Mouse (Mus musculus): Measurements from ENCODE around the gene Gm35315. TPM values are rescaled to one million over a fixed set of nuclear protein-coding genes. Genes with fewer than 3 reads are reported as not detected.

Gene Gm35315
- polyA plus RNA-seq, 1 experiment from 2014 or later = 1.0 TPM

DNA sequence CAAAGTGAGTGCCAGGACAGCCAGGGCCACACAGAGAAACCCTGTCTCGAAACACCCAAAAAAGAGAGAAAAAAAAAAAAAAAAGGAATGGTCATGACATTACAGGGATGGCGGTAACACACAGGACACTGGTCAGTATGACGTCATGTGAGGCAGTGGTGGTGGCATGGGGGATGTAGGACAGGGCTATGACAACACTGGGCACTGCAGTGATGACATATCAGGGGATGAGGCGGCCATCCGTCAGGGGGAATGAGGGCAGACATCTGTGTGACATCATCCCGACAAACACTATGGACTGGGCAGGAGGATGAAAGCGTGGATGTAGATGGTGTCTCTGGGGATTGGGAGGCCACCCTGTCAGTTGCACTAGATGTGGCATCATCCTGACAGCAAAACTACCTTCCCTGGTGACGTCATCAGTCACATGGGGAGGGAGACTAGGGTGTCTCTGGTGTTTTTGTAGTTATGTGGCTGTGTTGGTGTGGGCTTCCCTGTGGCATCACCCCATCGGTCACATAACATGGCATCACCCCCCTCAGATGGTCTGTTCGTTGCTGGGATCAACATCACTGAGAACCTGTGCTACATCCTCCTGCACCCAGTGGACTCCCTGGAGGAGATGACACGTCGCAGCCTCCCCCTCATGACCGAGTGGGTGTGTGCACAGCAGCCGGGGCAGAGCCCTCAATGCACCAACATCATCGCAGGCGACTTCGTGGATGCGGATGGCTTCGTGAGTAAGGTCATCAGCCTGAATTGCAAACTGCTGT, 8.8 kb upstream of the Gm35315 start:
- WGBS = 94% methylated on average over 19 of the region's 19 CpGs
- Histone ChIP-seq H3K4me3 (ENCODE audit: low read depth, low read length) (no peak overlapping the region), H3K9me3 (replicated peaks; ENCODE audit: control insufficient read depth, low read length, poor library complexity, severe bottlenecking) (no peaks in the 10 kb centered on the region), H3K27me3 (ENCODE audit: control insufficient read depth, insufficient read depth, low read depth, low read length) (no peaks in the 10 kb centered on the region), H3K27ac (ENCODE audit: low read length) (no peak overlapping the region), H3K4me1 (ENCODE audit: control insufficient read depth, insufficient read depth, low read length) (peaks cover 21% of the 10 kb centered on the region), H3K9ac (ENCODE audit: low read depth, low read length) (no peak overlapping the region), H3K36me3 (ENCODE audit: control insufficient read depth, insufficient read depth, low read length) (peaks cover 32% of the 10 kb centered on the region), H3K4me2 (ENCODE audit: low read length) (no peak overlapping the region)
- no peak for ATAC-seq

DNA sequence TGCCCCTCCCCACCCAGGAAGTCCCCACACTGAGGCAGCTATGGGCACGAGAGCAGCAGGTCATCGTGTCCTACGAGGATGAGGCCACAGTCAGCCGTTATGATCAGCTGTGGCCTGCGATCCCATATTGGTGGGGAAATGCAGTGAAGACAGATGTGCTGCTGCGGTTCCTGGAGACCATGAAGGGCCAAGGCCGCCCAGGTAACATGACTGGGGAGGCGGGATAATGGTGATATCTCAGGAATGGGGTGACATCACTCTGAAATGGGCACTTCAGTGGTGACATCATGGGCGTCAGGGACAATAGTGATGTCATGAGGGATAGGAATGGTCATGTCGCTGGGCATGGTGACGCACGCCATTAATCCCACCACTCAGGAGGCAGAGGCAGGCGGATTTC, 8.2 kb upstream of the Gm35315 start:
- H3K9me3 ChIP-seq (replicated peaks; ENCODE audit: control insufficient read depth, low read length, poor library complexity, severe bottlenecking) = no peaks in the 10 kb centered on the region
- WGBS = 92% methylated on average over 13 of the region's 13 CpGs
- no peak overlapping the region for H3K4me3 ChIP-seq (ENCODE audit: low read depth, low read length)
- no peak overlapping the region for H3K27ac ChIP-seq (ENCODE audit: low read length)
- ATAC-seq = no peak
- H3K4me2 ChIP-seq (ENCODE audit: low read length) = peak overlapping the region; percentile 72; the same call in 1 of the 2 replicates
- peaks cover 32% of the 10 kb centered on the region for H3K36me3 ChIP-seq (ENCODE audit: control insufficient read depth, insufficient read depth, low read length)
- H3K27me3 ChIP-seq (ENCODE audit: control insufficient read depth, insufficient read depth, low read depth, low read length) = no peaks in the 10 kb centered on the region
- H3K4me1 ChIP-seq (ENCODE audit: control insufficient read depth, insufficient read depth, low read length) = peaks cover 21% of the 10 kb centered on the region
- no peak overlapping the region for H3K9ac ChIP-seq (ENCODE audit: low read depth, low read length)

DNA sequence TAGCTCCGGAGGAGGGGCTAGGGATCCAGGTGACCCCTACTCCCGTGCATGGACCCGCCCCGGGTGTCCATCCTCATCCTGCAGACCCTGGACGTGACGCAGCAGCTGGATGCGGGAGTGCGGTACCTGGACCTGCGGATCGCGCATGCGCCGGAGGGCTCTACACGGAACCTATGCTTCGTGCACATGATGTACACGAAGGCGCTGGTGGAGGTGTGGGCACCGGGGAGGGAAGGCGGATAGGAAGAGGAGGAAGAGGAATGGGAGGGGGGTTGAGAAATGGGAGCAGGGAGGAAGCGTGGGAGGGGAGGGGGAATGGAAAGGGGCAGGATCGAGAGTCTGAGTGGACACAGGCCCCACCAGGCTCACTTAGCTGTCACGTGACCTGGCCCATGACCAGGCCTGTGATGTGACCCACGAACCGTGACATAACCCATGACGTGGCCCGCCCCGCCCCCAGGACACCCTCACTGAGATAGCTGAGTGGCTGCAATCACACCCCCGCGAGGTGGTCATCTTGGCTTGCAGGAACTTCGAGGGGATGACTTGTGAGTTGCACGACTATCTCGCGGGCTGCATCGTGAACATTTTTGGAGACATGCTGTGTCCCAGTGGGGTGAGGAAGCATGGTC, 7.6 kb upstream of the Gm35315 start:
- Histone ChIP-seq H3K9ac (ENCODE audit: low read depth, low read length) (peak overlapping the region; percentile 62), H3K4me1 (ENCODE audit: control insufficient read depth, insufficient read depth, low read length) (peaks cover 19% of the 10 kb centered on the region), H3K4me2 (ENCODE audit: low read length) (peak overlapping the region; percentile 72), H3K4me3 (ENCODE audit: low read depth, low read length) (peak overlapping the region; percentile 47), H3K9me3 (replicated peaks; ENCODE audit: control insufficient read depth, low read length, poor library complexity, severe bottlenecking) (no peaks in the 10 kb centered on the region), H3K27me3 (ENCODE audit: control insufficient read depth, insufficient read depth, low read depth, low read length) (no peaks in the 10 kb centered on the region), H3K36me3 (ENCODE audit: control insufficient read depth, insufficient read depth, low read length) (peaks cover 32% of the 10 kb centered on the region), H3K27ac (ENCODE audit: low read length) (no peak overlapping the region)
- peak; percentile 71 for ATAC-seq
- 21% methylated on average over 34 of the region's 34 CpGs for WGBS

DNA sequence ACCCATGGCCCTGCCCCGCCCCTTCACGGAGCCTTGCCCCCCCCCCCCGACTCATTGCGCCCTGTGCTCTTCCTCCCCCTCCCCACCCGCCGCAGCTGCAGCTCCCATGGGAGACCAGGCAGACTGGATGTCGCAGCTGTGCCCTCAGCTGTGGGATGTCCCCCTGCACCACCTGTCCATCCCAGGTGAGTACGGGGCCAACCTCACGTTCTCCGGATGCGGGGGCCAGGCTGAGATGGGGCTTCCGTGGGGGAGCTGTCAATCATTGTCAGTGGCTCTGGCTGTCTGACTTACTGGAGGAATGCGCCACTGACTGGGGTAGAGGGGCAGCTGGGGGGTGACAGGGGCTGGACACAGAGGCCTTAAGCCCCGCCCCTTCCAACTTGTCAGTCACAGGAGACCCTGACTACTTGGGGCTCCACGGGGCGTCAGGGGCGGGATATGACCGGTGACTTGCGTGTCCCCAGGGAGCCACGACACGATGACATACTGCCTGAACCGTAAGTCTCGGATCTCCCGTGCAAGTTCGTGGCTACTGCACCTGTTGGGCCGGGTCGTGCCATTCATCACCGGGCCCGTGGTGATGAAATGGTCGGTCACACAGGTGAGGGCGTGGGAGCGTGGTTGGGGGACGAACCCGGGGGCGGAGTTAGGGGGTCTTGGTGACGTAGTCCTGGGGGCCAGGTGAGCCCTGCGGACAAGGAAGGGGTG, 6.9 kb upstream of the Gm35315 start:
- peak overlapping the region; percentile 62 for H3K9ac ChIP-seq (ENCODE audit: low read depth, low read length)
- H3K4me3 ChIP-seq (ENCODE audit: low read depth, low read length) = peak overlapping the region; percentile 47
- no peaks in the 10 kb centered on the region for H3K9me3 ChIP-seq (replicated peaks; ENCODE audit: control insufficient read depth, low read length, poor library complexity, severe bottlenecking)
- H3K4me2 ChIP-seq (ENCODE audit: low read length) = peak overlapping the region; percentile 72
- H3K27ac ChIP-seq (ENCODE audit: low read length) = no peak overlapping the region; the same call in 1 of the 2 replicates
- peak; percentile 43 for ATAC-seq
- peaks cover 32% of the 10 kb centered on the region for H3K36me3 ChIP-seq (ENCODE audit: control insufficient read depth, insufficient read depth, low read length)
- peaks cover 12% of the 10 kb centered on the region for H3K4me1 ChIP-seq (ENCODE audit: control insufficient read depth, insufficient read depth, low read length)
- H3K27me3 ChIP-seq (ENCODE audit: control insufficient read depth, insufficient read depth, low read depth, low read length) = no peaks in the 10 kb centered on the region
- 2% methylated on average over 30 of the region's 37 CpGs for WGBS

DNA sequence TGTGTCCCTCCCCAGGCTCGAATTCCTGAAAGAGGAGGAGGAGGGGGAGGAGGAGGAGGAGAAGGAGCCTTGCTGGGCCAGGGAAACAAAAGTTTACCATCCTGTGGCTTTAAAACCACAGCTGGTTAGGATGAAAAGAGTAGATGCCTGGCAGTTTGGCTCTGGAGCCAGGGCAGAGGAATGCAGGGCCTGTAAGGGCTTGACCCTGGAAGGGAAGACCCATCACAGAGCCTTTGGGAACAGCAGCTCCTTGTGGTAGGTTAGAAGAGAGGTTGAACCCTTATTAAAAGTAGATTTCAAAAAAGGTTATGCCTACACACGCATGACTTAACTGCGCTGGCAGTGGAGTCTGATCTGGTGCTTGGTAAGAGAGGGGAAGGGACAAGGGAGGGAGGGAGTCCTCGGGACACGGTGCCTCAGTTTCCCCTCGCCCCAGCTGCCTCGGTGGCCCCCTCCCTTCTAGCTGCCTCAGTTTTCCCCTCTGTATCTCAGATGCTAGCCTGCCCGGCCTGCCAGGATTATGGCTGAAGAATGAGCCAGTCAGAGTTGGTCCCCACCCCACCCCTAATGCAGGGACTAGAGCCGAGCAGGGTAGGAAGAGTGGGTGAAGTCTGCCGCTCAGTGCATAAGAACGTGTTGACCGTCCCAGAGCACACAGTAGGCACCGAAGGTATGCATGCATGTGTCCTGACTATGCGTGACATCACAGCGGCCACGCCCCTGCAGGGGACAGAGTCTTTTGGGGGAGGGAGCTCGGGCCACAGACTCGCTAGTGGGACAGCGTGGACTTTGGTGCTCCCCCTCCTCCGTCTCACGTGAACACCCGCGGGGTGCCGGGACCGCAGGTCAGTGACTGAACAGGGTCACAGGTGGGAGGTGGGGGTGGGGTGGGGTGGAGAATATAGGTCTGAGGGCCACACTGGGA, 5.7 kb upstream of the Gm35315 start, which contains the start of gene Plcxd1:
Gene Plcxd1, plus strand, starts transcription at position 314 of the 925 bp plus-strand sequence.
- no peaks in the 10 kb centered on the region for H3K9me3 ChIP-seq (replicated peaks; ENCODE audit: control insufficient read depth, low read length, poor library complexity, severe bottlenecking)
- H3K9ac ChIP-seq (ENCODE audit: low read depth, low read length) = peak within 1 kb of the TSS; percentile 62
- ATAC-seq = peak; percentile 22; the same call in 1 of the 2 replicates
- H3K27me3 ChIP-seq (ENCODE audit: control insufficient read depth, insufficient read depth, low read depth, low read length) = no peaks in the 10 kb centered on the region
- H3K36me3 ChIP-seq (ENCODE audit: control insufficient read depth, insufficient read depth, low read length) = peaks cover 25% of the 10 kb centered on the region
- 7% methylated on average over 25 of the region's 25 CpGs for WGBS
- no peak within 1 kb of the TSS for H3K27ac ChIP-seq (ENCODE audit: low read length)
- peaks cover 11% of the 10 kb centered on the region for H3K4me1 ChIP-seq (ENCODE audit: control insufficient read depth, insufficient read depth, low read length)
- H3K4me3 ChIP-seq (ENCODE audit: low read depth, low read length) = peak within 1 kb of the TSS; percentile 47
- H3K4me2 ChIP-seq (ENCODE audit: low read length) = peak within 1 kb of the TSS; percentile 72

DNA sequence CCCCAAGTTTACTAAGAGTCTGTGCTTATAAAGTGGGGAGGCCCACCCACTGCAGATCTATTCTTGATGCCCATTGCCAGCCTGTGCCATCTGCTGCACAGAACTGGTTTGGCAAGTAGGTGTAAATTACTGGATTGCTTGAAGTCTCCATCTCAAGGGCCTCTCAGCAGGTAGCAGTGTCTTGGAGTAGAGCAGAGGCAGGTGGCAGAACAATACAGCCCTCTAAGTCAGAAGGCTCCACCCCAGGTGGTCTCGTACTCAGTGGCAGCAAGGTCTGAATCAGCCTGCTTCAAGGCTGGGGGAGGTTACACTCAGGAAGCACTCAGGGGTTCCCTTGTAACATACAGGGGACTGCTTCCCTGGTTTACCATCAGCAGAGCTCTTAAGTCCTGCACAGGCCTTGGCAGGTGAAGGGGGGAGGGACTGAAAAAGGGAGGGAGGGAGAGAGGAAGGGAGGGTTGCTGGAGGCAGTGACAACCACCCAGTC, 4.8 kb upstream of the Gm35315 start:
- H3K27me3 ChIP-seq (ENCODE audit: control insufficient read depth, insufficient read depth, low read depth, low read length) = no peaks in the 10 kb centered on the region
- H3K27ac ChIP-seq (ENCODE audit: low read length) = no peak overlapping the region
- no peak overlapping the region for H3K9ac ChIP-seq (ENCODE audit: low read depth, low read length)
- no peak for ATAC-seq
- H3K4me2 ChIP-seq (ENCODE audit: low read length) = no peak overlapping the region
- no peak overlapping the region for H3K4me3 ChIP-seq (ENCODE audit: low read depth, low read length)
- WGBS = 27% methylated on average over 1 of the region's 1 CpGs
- peaks cover 14% of the 10 kb centered on the region for H3K4me1 ChIP-seq (ENCODE audit: control insufficient read depth, insufficient read depth, low read length)
- H3K9me3 ChIP-seq (replicated peaks; ENCODE audit: control insufficient read depth, low read length, poor library complexity, severe bottlenecking) = no peaks in the 10 kb centered on the region
- H3K36me3 ChIP-seq (ENCODE audit: control insufficient read depth, insufficient read depth, low read length) = peaks cover 16% of the 10 kb centered on the region

DNA sequence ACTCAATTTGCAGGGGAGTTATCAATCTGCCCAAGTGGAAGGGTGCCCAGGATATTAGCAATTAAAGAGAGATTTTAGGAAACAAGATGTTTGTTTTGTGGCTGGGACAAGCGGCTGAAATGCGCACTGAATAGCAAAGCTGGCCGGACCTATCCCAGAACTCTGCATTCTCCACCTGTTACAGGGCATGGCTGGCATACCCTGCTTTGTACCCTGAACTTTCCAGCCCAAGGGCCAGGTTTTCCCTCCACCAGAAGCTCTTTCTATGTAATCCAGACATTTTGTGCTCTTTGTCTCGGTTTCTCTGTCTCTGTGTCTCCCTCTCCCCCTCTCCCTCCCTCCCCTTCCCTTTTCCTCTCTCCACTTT, 610 bp upstream of the Gm35315 start:
- no peaks in the 10 kb centered on the region for H3K27me3 ChIP-seq (ENCODE audit: control insufficient read depth, insufficient read depth, low read depth, low read length)
- 10% methylated on average over 4 of the region's 4 CpGs for WGBS
- 0 out of 2 replicates have a peak, but pooled peaks cover 3% of the 10 kb centered on the region for H3K4me1 ChIP-seq (ENCODE audit: control insufficient read depth, insufficient read depth, low read length)
- H3K4me2 ChIP-seq (ENCODE audit: low read length) = peak overlapping the region; percentile 79
- H3K36me3 ChIP-seq (ENCODE audit: control insufficient read depth, insufficient read depth, low read length) = no peaks in the 10 kb centered on the region
- H3K4me3 ChIP-seq (ENCODE audit: low read depth, low read length) = peak overlapping the region; percentile 50
- no peaks in the 10 kb centered on the region for H3K9me3 ChIP-seq (replicated peaks; ENCODE audit: control insufficient read depth, low read length, poor library complexity, severe bottlenecking)
- H3K27ac ChIP-seq (ENCODE audit: low read length) = peak overlapping the region; percentile 55
- H3K9ac ChIP-seq (ENCODE audit: low read depth, low read length) = peak overlapping the region; percentile 67
- ATAC-seq = peak; percentile 34

DNA sequence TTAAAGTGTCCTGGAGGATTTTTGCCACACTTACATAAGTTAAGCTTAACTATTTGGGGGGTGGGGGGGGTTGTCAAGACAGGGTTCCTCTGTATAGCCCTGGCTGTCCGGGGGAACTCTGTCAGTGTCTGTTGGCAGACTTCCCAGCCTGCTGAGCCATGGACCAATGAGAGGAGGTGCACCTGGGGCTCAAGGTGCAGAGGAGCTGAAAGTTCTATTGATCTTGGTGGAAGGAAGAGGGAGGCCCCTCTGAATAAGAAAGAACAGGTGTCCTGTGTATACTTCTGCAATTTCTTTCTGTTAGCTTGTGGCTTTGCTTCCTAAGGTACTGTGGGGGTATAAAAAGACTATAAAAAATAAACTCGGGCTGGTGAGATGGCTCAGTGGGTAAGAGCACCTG, 2.7 kb downstream of the Gm35315 start:
- H3K4me1 ChIP-seq (ENCODE audit: control insufficient read depth, insufficient read depth, low read length) = 0 out of 2 replicates have a peak, but pooled peaks cover 3% of the 10 kb centered on the region
- no peak overlapping the region for H3K9ac ChIP-seq (ENCODE audit: low read depth, low read length)
- H3K9me3 ChIP-seq (replicated peaks; ENCODE audit: control insufficient read depth, low read length, poor library complexity, severe bottlenecking) = no peaks in the 10 kb centered on the region
- 84% methylated on average over 2 of the region's 2 CpGs for WGBS
- H3K4me3 ChIP-seq (ENCODE audit: low read depth, low read length) = no peak overlapping the region
- no peak for ATAC-seq
- no peaks in the 10 kb centered on the region for H3K27me3 ChIP-seq (ENCODE audit: control insufficient read depth, insufficient read depth, low read depth, low read length)
- H3K27ac ChIP-seq (ENCODE audit: low read length) = no peak overlapping the region
- H3K36me3 ChIP-seq (ENCODE audit: control insufficient read depth, insufficient read depth, low read length) = no peaks in the 10 kb centered on the region
- H3K4me2 ChIP-seq (ENCODE audit: low read length) = no peak overlapping the region
